Mouse (Mus musculus): ENCODE measurements around the gene Mkrn3. TPM values are rescaled to one million over a fixed set of nuclear protein-coding genes. Genes with fewer than 3 reads are reported as not detected.

The Mkrn3 gene
- total RNA-seq (2015; ENCODE audit: low replicate concordance) (not detected in 2 replicates), total RNA-seq (2017; ENCODE audit: low replicate concordance) (not detected in 2 replicates)

DNA sequence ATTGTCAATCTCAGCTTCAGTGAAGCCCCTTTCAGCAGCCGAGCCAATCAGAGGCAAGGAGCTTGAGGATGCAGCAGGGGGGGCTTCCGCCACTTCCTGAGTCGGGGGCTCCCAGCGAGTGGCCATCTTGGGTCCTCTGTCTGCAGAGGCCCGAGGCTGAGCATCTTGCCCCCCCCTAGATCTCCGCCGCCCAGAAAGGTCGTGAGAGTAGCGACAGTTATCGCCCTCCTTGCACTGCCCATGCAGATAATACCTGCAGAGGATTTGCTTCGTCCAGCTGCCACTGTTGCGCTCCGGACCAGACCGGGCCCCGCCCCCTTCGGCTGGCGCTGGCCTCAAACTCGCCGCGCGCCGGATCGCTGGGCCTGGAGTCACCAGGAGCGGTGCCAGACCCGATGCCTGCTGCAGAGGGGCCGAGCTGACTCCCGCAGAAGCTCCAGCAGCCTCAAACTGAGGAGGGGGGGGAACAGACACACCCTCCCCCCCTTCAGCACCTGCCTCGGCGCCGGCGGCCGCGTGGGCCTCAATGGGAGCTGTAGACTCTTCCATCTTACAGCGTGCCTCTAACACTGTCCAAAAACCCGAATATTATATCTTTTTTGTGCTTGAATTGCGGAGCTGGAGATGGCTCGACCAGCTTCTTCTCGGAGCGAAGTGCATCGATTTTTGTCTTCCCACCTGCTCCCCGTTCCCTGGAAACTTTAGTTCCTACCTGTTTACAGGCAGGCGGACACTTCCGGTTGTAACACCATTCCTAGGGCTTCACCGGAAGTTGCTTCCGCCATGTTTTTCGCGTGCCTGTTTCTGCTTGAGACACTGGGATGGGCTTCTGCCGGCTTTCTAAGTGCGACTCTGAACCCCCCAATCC is at the start of gene Mkrn3:
Gene Mkrn3, minus strand, starts transcription at position 647 of the 868 bp plus-strand sequence.
- no peak for ATAC-seq (replicated peaks; ENCODE audit: low FRiP score, poor library complexity, severe bottlenecking)

DNA sequence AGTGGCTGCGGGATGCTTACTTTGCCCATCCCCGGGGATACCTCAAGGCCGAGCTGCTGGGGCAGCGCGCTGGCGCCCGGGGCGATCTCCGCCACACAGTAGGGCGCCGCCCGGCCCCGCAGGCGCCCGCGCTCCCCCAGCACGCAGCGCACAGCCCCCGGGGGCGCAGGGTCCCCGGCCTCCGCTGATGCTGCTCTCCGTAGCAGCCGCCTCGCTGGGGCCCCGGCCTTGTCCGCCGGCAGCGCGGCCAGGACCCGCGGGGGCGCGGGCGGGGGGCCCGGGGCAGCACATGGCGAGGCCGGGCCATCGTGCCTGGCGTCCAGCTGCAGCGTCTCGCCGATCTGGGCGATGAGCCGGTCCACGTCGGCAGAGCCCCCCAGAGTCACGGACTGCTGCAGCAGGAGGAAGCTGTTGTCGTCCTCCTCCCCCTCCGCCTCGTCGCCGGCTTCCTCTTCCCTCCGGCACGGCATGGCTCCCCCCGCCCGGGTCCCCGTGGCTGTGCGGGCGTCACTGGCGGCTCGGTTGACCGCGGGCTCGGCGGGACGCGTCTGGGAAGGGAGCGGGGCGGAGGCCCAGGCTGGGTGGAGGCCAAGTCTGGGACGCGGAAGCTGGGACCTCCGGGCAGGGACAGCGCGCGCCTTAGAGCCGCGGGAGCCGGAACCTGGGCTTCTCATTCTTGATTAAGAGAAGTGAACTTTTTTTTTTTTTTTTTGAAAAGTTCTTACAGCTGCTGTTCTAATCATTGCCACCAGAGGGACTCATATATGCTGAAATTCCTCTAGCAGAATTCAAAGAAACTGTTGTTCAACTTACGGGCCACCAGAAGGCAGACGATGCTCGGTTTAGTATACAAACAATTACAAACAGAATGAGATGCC is 44.2 kb upstream of the Mkrn3 start, which contains the start of gene Peg12:
Gene Peg12, minus strand, starts transcription at position 633 of the 878 bp plus-strand sequence.
- ATAC-seq (replicated peaks; ENCODE audit: low FRiP score, poor library complexity, severe bottlenecking) = no peak

- no peak for ATAC-seq (replicated peaks; ENCODE audit: low FRiP score, poor library complexity, severe bottlenecking)
Measured at GRCm38 (mm10) chr7:62463007-62463877, 43.3 kb upstream of the Mkrn3 start.

DNA sequence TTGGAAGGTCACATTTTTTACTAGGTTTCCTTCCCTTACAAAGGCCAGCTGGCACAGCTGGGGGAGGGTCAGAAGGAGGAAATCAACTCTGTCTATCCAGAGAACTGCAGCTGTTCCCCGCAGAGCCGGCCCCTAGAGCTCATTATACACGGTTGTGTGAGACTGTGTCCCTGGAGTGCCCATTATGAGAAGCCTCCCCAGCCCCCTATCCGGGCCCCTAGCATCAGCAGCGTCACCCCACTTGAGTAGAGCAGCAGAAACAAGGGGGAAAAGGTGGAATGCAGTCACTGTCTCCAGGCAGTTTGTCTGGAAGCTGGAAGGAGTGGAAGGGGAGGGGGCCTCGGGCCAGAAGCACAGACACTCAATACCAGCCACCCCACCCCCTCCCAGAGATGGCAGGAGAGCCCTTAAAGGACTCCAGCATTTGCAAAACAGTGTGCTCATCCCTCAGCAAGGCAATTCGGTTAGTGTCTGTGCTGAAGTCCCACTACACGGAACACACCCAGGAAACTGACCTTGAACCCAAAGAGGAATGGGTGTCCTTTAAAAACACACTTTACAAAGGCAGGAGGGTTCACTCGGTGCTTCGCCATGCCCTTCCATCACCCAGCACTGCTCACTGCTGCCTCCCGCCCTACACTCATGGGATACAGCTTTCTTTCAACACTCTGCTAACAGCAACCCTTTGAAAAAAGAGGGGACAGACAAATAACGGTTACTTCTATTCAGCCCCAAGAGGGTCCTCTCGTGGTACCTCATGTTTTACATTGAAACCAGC is 42.5 kb upstream of the Mkrn3 start:
- ATAC-seq (replicated peaks; ENCODE audit: low FRiP score, poor library complexity, severe bottlenecking) = no peak

- no peak for ATAC-seq (replicated peaks; ENCODE audit: low FRiP score, poor library complexity, severe bottlenecking)
Measured at GRCm38 (mm10) chr7:62452353-62452752, 32.4 kb upstream of the Mkrn3 start.

GRCm38 (mm10) chr7:62445431-62446165 is 25.7 kb upstream of the Mkrn3 start:
- ATAC-seq (replicated peaks; ENCODE audit: low FRiP score, poor library complexity, severe bottlenecking) = no peak

GRCm38 (mm10) chr7:62436394-62436793 is 16.5 kb upstream of the Mkrn3 start:
- ATAC-seq (replicated peaks; ENCODE audit: low FRiP score, poor library complexity, severe bottlenecking) = no peak

DNA sequence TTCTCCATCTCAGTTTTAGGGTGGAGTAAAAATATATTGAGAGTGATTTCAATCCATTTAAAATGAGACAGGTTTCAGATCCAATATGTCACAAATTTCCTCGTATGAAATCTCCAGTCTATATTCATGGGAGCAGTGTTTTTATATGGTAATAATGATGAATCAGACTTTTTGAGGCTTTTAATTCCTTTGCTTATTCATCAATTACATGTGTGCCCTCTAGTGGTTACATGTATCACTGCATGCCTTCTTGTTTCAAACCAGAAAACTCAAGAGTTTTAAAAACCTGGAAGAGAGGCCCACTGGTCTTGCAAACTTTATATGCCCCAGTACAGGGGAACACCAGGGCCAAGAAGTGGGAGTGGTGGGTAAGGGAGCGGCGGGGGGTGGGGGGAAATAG is 13.3 kb upstream of the Mkrn3 start:
- no peak for ATAC-seq (replicated peaks; ENCODE audit: low FRiP score, poor library complexity, severe bottlenecking)

- no peak for ATAC-seq (replicated peaks; ENCODE audit: low FRiP score, poor library complexity, severe bottlenecking)
Measured at GRCm38 (mm10) chr7:62428337-62428736, 8.4 kb upstream of the Mkrn3 start.

- ATAC-seq (replicated peaks; ENCODE audit: low FRiP score, poor library complexity, severe bottlenecking) = no peak
Measured at GRCm38 (mm10) chr7:62423210-62423609, 3.3 kb upstream of the Mkrn3 start.

DNA sequence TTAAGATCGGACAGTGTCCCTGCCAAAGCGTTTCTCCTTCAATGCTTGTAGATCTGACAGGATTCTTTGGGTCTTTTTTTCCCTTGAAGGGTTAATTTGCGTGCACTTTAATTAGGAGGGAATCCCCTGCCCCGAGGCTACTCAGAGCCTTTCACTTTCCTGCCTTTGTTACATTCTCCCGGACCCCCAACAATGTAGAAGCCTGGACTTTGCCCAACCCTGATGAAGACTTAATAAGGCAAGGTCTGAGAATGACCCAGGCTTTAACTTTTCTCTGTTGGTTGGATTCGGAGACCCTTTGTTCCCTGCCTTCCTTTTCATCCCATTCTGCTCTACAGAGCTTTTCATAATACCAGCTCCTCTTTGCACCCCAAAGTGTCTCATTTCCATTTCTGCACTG is 627 bp upstream of the Mkrn3 start:
- no peak for ATAC-seq (replicated peaks; ENCODE audit: low FRiP score, poor library complexity, severe bottlenecking)

- no peak for ATAC-seq (replicated peaks; ENCODE audit: low FRiP score, poor library complexity, severe bottlenecking)
Measured at GRCm38 (mm10) chr7:62419105-62419492, 840 bp downstream of the Mkrn3 start.

GRCm38 (mm10) chr7:62418346-62418745 is 1.6 kb downstream of the Mkrn3 start:
- ATAC-seq (replicated peaks; ENCODE audit: low FRiP score, poor library complexity, severe bottlenecking) = no peak

DNA sequence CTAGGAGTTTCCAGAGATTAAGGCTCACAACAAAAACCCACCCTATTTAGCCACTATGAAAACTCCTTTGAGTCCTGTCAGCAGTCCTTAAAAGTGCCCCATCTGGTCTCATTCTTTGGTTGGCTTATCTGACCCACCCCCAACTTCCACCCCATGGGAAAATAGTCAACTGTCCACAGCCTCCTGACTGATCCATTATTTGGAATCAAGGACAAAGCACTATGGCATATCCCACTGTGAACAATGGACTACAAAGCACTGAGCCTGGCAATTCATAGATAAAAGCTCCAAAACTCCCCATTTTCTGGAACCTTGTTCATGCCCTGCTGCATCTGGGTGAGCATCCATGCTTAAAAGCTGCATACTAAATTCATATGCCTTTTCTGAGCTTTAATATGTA is 3.8 kb downstream of the Mkrn3 start:
- ATAC-seq (replicated peaks; ENCODE audit: low FRiP score, poor library complexity, severe bottlenecking) = no peak

- no peak for ATAC-seq (replicated peaks; ENCODE audit: low FRiP score, poor library complexity, severe bottlenecking)
Measured at GRCm38 (mm10) chr7:62415222-62415621, 4.7 kb downstream of the Mkrn3 start.

- no peak for ATAC-seq (replicated peaks; ENCODE audit: low FRiP score, poor library complexity, severe bottlenecking)
Measured at GRCm38 (mm10) chr7:62407803-62408202, 12.1 kb downstream of the Mkrn3 start.

GRCm38 (mm10) chr7:62406573-62407050 is 13.3 kb downstream of the Mkrn3 start:
- ATAC-seq (replicated peaks; ENCODE audit: low FRiP score, poor library complexity, severe bottlenecking) = no peak

DNA sequence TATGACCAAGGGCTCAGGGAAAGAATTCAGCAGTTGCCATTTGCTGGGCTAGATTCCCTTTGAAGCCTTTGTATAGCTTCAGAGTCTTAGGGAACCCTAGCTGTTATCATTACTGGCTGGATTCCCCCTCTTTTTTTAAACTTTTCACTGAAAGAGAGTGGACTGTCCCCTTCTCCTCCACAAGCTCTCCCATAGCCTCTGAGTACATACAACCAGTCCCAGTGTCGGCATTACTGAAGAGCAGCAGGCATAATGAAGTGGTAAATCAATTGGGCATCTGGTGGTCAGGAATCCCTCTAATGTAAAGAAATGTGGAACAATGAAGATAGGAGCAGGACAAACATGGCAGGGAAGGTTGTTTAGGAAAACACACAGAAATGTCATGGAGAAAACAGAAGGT is 27.7 kb downstream of the Mkrn3 start:
- ATAC-seq (replicated peaks; ENCODE audit: low FRiP score, poor library complexity, severe bottlenecking) = no peak

All from erythroid progenitor cell, adult 5-6 weeks (primary cell).